Mouse (Mus musculus) limb, embryonic 10.5 days (tissue): ENCODE measurements around the gene Dctn3. TPM values are rescaled to one million over a fixed set of nuclear protein-coding genes. Genes with fewer than 3 reads are reported as not detected.

ENCODE experiments used
- DNase-seq: peaks from one replicate; pipeline ENCODE4 v3.0.0-alpha.2; 2017; ENCODE audit warnings: low spot score
- H3K27ac ChIP-seq: fragments of 300-500 bp; sonication (generic); 2 replicates; pipeline ENCODE4 v1.5.1; 2016; ENCODE audit warnings: mild to moderate bottlenecking
- H3K27me3 ChIP-seq: fragments of 300-500 bp; sonication (generic); 2 replicates; pipeline ENCODE4 v1.6.1; 2016; ENCODE audit warnings: low read depth, mild to moderate bottlenecking; ENCODE audit not compliant: poor library complexity, severe bottlenecking
- H3K36me3 ChIP-seq: fragments of 300-500 bp; sonication (generic); 2 replicates; pipeline ENCODE4 v1.6.1; 2016; ENCODE audit warnings: mild to moderate bottlenecking, moderate library complexity
- H3K4me1 ChIP-seq: fragments of 300-500 bp; sonication (generic); 2 replicates; pipeline ENCODE4 v1.6.1; 2016
- H3K4me3 ChIP-seq: fragments of 300-500 bp; sonication (generic); 2 replicates; pipeline ENCODE4 v1.5.1; 2016; ENCODE audit warnings: mild to moderate bottlenecking, moderate library complexity
- H3K9me3 ChIP-seq: fragments of 300-500 bp; sonication (generic); replicated peaks from 2 replicates; pipeline ENCODE4 v1.6.1; 2016; ENCODE audit warnings: mild to moderate bottlenecking
- WGBS: fragments of 180-500 bp; shearing (Covaris S2); methylation state at CpG from one replicate; pipeline ENCODE4 v1.1.7; 2016; 5-methylcytosine and 5-hydroxymethylcytosine counted together
- polyA plus RNA-seq: library from polyadenylated mRNA; unstranded; fragments of >200 nt; fragmentation: Nextera tagmentation; extraction: Ambion mirVana; gene quantifications from 2 replicates; pipeline ENCODE4 v1.2.1, GENCODE M21; 2016

The Dctn3 gene
- polyA plus RNA-seq, 1 experiment from 2014 or later: 118 TPM

GRCm38 (mm10) chr4:41672522-41672963, 50.4 kb downstream of the Dctn3 start:
- WGBS: 27% methylated on average over 8 of the region's 8 CpGs

GRCm38 (mm10) chr4:41671963-41672480, 50.9 kb downstream of the Dctn3 start:
- Histone ChIP-seq H3K4me3 (0 out of 2 replicates have a peak overlapping the region, but pooled peaks have one; percentile 13), H3K27me3 (peaks cover 100% of the 10 kb centered on the region), H3K4me1 (peaks cover 44% of the 10 kb centered on the region), H3K27ac (no peak overlapping the region), H3K9me3 (no peaks in the 10 kb centered on the region), H3K36me3 (peaks cover 21% of the 10 kb centered on the region)
- peak; percentile 66 for DNase-seq
- WGBS: under 1% methylated on average over 8 of the region's 8 CpGs

More at GRCm38 (mm10) chr4:41672522-41672963, 50.4 kb downstream of the Dctn3 start:
- Histone ChIP-seq H3K27me3 (peaks cover 100% of the 10 kb centered on the region), H3K9me3 (no peaks in the 10 kb centered on the region), H3K4me1 (peaks cover 49% of the 10 kb centered on the region), H3K36me3 (peaks cover 22% of the 10 kb centered on the region), H3K27ac (no peak overlapping the region), H3K4me3 (0 out of 2 replicates have a peak overlapping the region, but pooled peaks have one; percentile 13)
- DNase-seq: no peak

- Histone ChIP-seq H3K27ac (no peak overlapping the region), H3K36me3 (peaks cover 22% of the 10 kb centered on the region), H3K27me3 (peaks cover 100% of the 10 kb centered on the region), H3K4me3 (no peak overlapping the region), H3K9me3 (no peaks in the 10 kb centered on the region), H3K4me1 (peaks cover 43% of the 10 kb centered on the region)
- 34% methylated on average over 5 of the region's 5 CpGs for WGBS
- DNase-seq: no peak
Measured at GRCm38 (mm10) chr4:41671500-41671899, 51.5 kb downstream of the Dctn3 start.

- WGBS: 84% methylated on average over 18 of the region's 18 CpGs
- no peak overlapping the region for H3K4me3 ChIP-seq
- H3K9me3 ChIP-seq: no peaks in the 10 kb centered on the region
- peaks cover 43% of the 10 kb centered on the region for H3K4me1 ChIP-seq
- peaks cover 22% of the 10 kb centered on the region for H3K36me3 ChIP-seq
- H3K27me3 ChIP-seq: peaks cover 100% of the 10 kb centered on the region
- no peak overlapping the region for H3K27ac ChIP-seq
- no peak for DNase-seq
Measured at GRCm38 (mm10) chr4:41670836-41671235, 52.1 kb downstream of the Dctn3 start.

- H3K4me3 ChIP-seq: no peak overlapping the region
- H3K27ac ChIP-seq: 0 out of 2 replicates have a peak overlapping the region, but pooled peaks have one; percentile 19
- no peak for DNase-seq
- H3K27me3 ChIP-seq: peaks cover 100% of the 10 kb centered on the region
- peaks cover 65% of the 10 kb centered on the region for H3K4me1 ChIP-seq
- H3K9me3 ChIP-seq: no peaks in the 10 kb centered on the region
- peaks cover 18% of the 10 kb centered on the region for H3K36me3 ChIP-seq
- 86% methylated on average over 11 of the region's 11 CpGs for WGBS
Measured at GRCm38 (mm10) chr4:41666646-41667045, 56.3 kb downstream of the Dctn3 start.

- H3K36me3 ChIP-seq: peaks cover 10% of the 10 kb centered on the region; the same call in 1 of the 2 replicates
Measured at GRCm38 (mm10) chr4:41665009-41665675, 57.8 kb downstream of the Dctn3 start.

More at GRCm38 (mm10) chr4:41665009-41665675, 57.8 kb downstream of the Dctn3 start:
- Histone ChIP-seq H3K27ac (peak overlapping the region; percentile 67), H3K4me1 (peaks cover 69% of the 10 kb centered on the region), H3K9me3 (no peaks in the 10 kb centered on the region), H3K27me3 (peaks cover 98% of the 10 kb centered on the region), H3K4me3 (peak overlapping the region; percentile 26; the same call in 1 of the 2 replicates)
- WGBS: 5% methylated on average over 7 of the region's 8 CpGs
- no peak for DNase-seq

Other genes starting within 250 kb of the Dctn3 start
- 3.4 and 5.2 TPM in 2 replicates for gene AI464131, start 220.1 kb downstream of the Dctn3 start, polyA plus RNA-seq
- gene 1110017D15Rik, start 205.8 kb downstream of the Dctn3 start, polyA plus RNA-seq: 4.3 and 7.3 TPM in 2 replicates
- 1.1 and 1.9 TPM in 2 replicates for gene Fam219a, start 153.6 kb downstream of the Dctn3 start, polyA plus RNA-seq
- 0.93 and 1.7 TPM in 2 replicates for gene Dnaic1, start 153.4 kb downstream of the Dctn3 start, polyA plus RNA-seq
- 21.0 and 24.2 TPM in 2 replicates for gene Enho, start 82.8 kb downstream of the Dctn3 start, polyA plus RNA-seq
- gene Cntfr, start 26.1 kb downstream of the Dctn3 start, polyA plus RNA-seq: 6.1 and 7.8 TPM in 2 replicates
- 202 and 253 TPM in 2 replicates for gene Il11ra1, start 23.2 kb downstream of the Dctn3 start, polyA plus RNA-seq
- gene Rpp25l, start 9.6 kb downstream of the Dctn3 start, polyA plus RNA-seq: 93.6 and 101 TPM in 2 replicates
- gene Arid3c, start 8.0 kb upstream of the Dctn3 start, polyA plus RNA-seq: not detected in 2 replicates
- gene Galt, start 32.1 kb upstream of the Dctn3 start, polyA plus RNA-seq: 33.7 and 37.6 TPM in 2 replicates
- gene Sigmar1, start 33.0 kb upstream of the Dctn3 start, polyA plus RNA-seq: 83.7 and 91.1 TPM in 2 replicates
- gene Ccl27a, start 51.1 kb upstream of the Dctn3 start, polyA plus RNA-seq: 26.7 and 35.6 TPM in 2 replicates
- gene Gm21541, start 180.4 kb upstream of the Dctn3 start, polyA plus RNA-seq: not detected in 2 replicates
- 1.0 and 1.1 TPM in 2 replicates for gene Gm20878, start 218.4 kb upstream of the Dctn3 start, polyA plus RNA-seq
- 0.04 TPM in 1 of 2 replicates, not detected in the other for gene Fam205a4, start 242.9 kb upstream of the Dctn3 start, polyA plus RNA-seq